Mouse (Mus musculus) NIH3T3 (cell line): ENCODE measurements around the gene Hist1h4m.
"Not testable (repeated sequence)": the region's sequence is repeated elsewhere in the genome, so short reads cannot be mapped to it uniquely, and the experiment has no call there.

Experiments
- DNase-seq: peaks from one replicate; pipeline ENCODE4 v3.0.0-alpha.2; 2012; ENCODE audit warnings: low read depth

Gene Hist1h4m

DNA sequence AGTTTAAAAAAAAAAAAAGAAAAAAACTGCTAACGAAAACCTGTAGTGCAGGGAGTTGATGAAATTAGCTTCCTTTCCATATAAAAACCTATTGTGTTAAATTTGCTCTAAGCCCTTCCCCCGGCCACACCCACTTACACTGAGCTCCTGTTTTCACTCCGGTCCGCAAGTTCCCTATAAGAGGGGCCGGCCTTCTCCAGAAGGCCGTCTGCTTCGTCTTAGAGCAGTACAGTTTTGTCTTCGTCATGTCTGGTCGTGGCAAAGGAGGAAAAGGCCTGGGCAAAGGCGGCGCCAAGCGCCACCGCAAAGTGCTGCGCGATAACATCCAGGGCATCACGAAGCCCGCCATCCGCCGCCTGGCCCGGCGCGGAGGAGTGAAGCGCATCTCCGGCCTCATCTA is at the start of gene Hist1h4m:
Gene Hist1h4m, plus strand, starts transcription at position 208 of the 400 bp plus-strand sequence.
- not testable (repeated sequence) for DNase-seq

DNA sequence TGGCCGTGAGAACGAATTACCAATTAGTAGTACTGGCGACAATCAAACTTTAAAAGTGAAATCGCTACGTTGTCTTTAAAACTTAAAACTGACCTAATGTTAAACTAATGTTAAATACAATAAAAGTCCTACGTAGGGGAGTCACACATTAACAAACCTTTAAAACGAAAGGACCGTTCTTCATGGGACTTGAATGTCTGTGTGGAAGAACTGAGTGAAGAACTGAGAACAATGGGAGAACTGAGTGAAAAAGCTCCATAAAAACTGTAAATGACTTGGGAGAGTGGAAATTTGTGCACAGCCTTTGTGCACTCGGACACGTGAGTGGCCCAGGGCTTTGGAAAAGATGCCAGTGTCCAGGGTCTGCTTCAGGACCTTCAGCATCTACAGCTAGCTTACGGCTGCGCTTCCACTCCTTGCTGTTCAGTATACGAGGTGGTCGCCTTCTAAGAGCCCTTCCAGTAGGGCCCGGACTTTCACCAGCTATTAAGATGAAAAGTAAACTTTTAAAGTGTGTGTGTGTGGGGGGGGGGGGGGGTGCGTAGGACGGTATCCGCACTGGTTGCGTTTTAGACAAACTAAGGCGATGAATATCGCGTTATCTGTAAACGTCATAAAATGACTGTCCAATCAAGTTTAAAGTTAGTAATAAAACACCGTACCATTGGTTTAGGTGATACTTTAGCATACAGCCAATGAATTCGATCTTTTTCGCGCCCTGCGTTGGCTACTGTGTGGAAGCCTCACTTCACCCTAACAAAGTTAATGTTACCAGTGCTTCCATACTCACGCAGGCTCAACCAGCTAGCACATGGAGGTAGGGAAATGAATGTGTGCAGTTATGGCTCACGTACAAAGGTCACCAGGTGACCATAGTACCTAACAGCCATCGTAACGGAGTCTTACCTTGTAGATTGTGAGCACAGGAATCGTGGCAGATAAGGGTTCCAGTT is 32.5 kb upstream of the Hist1h4m start:
- peak; percentile 89 for DNase-seq

DNA sequence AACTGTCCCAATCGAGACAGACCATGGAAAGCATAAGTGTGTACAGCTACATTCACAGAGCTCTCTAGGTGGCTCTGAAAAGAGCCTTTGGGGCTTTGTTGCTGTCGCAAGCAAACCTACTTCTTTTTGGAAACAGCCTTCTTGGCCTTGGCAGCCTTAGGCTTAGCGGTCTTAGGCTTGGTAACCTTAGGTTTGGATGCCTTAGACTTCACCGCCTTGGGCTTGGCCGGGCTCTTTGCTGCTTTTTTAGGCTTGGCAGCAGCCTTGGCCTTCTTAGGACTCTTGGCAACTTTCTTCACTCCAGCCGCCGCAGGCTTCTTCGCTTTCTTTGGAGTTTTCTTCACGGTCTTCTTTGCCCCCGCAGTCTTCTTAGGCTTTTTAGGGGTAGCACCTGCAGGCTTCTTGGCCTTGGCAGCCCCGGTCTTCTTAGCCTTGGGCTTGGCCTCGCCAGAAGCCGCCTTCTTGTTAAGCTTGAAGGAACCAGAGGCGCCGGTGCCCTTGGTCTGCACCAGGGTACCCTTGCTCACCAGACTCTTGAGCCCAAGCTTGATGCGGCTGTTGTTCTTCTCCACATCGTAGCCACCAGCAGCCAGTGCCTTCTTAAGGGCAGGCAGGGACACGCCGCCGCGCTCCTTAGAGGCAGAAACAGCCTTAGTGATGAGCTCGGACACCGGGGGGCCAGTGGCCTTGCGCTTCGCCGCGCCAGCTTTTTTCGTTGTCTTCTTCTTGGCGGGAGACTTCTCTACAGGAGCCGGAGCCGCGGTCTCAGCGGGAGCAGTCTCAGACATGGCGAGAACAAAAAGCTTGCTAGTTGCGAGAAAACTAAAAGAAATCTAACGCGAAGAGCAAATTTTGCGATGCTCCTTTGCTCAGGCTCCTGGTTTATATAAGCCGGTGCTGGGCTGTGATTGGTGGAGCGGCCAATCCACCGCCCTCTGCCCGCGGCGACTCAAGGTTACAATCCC is 31.5 kb upstream of the Hist1h4m start, which contains the start of gene Hist1h1b:
Gene Hist1h1b, minus strand, starts transcription at position 859 of the 965 bp plus-strand sequence.
- DNase-seq, result peak; percentile 80

DNA sequence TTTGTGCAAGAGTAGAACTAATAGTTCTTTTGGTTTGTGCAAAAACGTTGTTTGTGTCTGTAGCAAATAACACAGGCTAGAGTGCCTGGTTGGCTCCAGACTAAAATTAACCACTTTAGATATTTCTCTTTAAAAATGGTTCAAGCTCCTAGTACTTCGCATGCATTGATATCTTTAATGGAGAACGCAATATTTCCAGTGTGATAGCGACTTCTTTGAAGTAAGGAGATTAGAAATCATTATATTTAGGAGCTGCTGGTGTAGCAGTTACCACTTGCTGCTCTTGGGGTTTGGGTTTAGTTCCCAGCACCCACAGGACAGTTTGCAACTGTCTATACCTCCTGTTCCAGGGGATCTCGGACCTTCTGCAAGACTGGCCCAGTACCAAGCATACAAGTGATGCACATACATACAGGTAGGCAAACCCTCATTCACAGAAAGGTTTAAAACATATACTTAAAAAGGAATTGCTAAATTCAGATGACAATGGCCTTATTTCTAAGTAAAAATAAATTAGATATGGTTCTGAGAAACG is 30.5 kb upstream of the Hist1h4m start:
- DNase-seq, result no peak

DNA sequence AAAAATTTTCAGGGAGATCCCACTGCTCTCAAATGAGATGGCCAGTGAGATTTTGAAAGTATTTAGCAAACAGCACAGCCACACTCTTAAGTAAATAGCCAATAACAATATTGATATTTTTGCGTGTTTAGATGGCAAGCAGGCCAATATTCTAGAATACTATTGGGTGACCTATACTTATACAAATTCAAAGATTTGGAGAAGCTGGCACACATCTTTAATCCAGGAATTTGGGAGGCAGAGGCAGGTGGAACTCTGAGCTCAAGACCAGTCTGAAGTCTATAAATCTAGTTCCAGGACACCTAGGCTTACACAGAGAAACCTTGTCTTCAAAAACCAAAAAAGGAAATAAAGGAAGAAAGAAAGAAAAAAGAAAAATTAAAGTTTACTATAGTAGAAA is 29.9 kb upstream of the Hist1h4m start:
- no peak for DNase-seq

DNA sequence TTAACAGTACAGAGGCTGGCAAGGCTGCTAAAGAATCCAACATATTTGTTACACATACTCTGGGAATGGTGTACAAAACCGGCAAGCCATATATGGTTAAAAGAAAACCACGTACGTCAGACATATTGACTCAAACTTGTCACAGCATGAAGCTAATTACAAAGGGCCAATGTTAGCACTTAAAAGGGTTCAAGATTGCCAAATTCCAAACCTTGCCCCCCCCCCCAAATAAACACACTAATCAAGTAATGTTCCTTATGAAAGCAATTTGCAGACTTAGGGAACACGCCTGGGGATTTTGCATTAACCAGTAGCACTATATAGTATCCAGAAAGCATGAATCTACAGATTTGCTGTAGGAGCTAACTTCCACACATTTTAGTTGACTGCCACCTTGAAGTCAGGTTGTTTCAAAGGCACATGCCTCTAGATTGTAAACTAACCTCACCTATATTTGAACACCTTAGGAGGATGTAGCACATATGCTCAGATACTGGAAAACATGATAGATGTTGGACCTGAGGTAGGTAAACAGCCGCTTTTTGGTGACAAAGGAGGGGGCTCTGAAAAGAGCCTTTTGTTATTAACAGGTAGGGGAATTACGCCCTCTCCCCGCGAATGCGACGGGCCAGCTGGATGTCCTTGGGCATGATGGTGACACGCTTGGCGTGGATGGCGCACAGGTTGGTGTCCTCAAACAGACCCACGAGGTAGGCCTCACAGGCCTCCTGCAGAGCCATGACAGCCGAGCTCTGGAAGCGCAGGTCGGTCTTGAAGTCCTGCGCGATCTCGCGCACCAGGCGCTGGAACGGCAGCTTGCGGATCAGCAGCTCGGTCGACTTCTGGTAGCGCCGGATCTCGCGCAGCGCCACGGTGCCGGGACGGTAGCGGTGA is 28.9 kb upstream of the Hist1h4m start:
- DNase-seq, result peak; percentile 57

DNA sequence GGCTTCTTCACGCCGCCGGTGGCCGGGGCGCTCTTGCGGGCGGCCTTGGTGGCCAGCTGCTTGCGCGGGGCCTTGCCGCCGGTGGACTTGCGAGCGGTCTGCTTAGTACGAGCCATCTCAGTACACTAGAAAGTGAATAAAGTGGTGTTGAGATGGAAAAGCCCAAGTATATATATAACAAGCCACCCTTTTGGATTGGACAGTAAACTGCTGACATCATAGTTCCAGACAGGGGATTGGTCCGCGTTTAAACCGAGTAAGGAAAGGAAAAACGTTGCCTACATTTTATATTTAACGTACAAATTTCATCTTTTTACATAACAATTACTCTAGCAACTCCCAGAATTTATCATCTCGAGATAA is 28.3 kb upstream of the Hist1h4m start, which contains the start of gene Hist1h3i:
Gene Hist1h3i, minus strand, starts transcription at position 116 of the 363 bp plus-strand sequence.
- DNase-seq, result peak; percentile 84

DNA sequence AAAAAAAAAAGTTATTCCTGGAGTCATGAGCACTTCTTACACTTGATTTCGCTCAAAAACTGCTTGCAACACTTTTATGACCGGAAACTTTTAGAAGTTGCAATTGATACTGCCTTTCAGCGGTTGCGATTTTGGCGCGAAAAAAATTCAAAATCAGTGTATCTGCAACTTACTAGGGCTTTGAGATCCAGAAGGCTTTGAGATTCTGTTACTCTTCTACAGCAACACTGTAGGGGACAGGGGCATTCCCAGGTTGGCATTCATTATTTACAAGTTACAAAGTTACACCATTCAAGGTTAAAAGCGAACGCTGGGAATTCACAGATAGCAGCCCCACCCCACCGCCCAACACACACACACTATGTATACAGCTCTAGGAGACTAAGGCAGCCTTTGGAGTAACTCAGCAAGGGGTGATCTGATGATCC is 27.8 kb upstream of the Hist1h4m start:
- DNase-seq, result peak; percentile 47

DNA sequence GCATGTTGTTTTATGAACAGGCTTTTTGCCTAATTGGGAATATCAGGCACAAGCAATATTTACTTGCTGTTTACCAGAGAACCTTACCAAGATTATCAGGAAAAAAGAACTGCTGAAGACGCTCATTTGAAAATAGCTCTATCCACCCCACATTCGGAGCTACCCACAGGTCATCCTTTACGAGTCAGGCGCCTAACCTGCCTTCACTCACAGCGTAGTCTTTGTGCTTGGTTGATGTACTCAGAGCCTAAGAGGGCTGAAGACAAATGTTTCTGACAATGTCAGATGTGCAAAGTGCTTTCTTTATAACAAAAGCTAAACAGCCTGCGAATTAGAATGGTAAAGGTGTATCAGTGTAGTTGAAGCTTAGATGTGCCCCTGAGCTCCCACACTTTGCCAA is 27.2 kb upstream of the Hist1h4m start:
- no peak for DNase-seq

DNA sequence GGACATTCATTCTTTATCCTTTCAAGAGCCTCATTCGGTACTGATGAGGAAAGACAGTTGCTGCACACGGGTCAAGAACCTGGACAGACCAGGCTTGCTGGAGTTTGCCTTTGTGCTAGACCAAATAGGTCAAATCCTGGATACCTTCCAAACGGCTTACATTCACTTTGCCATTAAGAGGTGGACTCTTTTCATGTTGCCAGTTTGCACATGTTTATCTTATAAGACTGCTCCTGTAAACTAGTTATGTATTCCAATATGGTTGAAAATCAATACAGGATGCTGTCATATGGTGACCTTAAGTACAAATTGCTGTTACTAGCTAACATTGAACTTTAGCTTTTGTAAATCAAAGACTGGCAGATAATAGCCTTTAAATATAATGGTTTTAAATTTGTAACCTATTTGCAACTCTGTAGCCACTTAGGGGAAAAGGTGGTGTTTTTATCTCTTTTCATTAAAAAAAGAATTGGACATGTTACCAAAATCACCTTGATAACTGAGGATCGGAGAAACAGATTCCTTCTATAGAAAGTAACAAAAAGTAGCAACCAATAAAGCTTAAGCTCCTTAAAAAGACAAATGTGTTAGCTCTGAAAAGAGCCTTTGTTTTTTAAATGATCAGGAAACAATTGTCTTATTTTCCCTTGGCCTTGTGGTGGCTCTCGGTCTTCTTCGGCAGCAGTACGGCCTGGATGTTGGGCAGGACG is 25.2 kb upstream of the Hist1h4m start:
- peak; percentile 56 for DNase-seq

DNA sequence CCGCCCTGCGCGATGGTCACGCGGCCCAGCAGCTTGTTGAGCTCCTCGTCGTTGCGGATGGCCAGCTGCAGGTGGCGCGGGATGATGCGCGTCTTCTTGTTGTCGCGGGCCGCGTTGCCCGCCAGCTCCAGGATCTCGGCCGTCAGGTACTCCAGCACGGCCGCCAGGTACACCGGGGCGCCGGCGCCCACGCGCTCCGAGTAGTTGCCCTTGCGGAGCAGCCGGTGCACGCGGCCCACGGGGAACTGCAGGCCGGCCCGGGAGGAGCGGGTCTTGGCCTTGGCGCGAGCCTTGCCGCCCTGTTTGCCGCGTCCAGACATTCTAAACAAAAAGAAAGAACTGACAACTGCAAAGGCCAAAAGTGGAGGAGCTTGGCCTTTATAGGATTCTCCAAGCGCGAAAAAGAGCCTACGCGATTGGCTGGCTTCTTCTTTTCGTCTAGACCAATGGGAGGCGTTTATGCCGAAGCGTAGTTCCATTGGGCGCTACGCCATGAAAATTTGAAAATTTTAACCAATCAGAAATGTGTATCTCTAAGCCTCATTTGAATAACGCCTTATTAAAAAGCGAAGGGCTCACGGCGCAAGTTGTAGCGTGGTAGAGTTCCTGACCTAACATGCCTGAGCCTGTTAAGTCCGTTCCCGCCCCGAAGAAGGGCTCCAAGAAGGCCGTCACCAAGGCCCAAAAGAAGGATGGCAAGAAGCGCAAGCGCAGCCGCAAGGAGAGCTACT is 24.5 kb upstream of the Hist1h4m start, which contains the start of the genes Hist1h2an and Hist1h2bp:
Gene Hist1h2an, minus strand, starts transcription at position 320 of the 731 bp plus-strand sequence.
Gene Hist1h2bp, plus strand, starts transcription at position 563 of the 731 bp plus-strand sequence.
- peak; percentile 97 for DNase-seq

DNA sequence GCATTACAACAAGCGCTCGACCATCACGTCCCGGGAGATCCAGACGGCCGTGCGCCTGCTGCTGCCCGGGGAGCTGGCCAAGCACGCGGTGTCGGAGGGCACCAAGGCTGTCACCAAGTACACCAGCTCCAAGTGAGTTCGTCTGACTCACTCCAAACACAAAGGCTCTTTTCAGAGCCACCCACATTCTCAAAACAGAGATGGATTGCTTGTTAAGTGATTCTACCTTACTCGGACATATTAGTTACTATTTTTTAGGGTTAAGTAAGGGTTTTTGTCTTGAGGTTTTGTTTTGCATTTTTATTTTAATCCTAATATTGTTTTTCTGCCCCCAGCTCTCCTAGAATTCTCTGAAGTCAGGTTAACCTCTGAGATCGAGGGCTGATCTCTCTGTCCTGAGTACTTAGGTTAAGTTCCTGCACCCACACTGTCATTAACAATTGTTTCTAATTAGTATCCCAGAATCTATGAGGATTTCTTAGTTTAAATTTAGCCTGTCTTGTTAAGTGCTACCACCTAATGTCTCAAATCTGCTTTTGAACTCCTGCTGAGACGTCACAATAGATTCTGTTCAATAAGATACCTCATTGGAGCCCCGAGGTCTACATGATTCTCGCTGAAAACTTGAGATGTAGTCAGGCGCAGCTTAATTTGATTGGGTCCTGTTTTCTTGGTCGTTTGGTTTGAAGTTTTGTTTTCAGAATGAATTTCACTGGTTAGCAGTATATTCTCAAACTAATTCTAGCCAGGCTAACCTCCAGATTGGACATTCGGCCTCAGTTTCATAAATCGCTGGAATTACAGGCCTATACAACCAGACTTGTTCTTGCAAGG is 23.6 kb upstream of the Hist1h4m start:
- DNase-seq, result no peak

DNA sequence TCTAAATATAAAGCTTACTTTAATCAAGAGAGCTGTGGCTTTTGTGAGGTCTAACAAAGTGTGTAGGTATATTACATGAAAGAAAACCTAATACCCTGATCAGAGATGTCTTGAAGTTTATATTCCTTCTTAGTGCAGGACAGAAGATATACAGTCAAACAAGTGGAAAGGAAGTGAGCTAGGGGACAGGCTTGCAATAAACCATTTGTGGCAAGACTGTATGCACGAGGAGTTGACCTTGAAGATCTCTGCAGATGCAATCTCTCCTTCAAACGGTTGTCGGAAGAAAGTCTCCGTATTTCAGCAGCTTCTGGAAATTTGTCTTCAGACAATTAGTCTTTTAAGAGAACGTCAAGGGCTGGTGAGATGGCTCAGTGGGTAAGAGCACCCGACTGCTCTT is 21.6 kb upstream of the Hist1h4m start:
- no peak for DNase-seq

DNA sequence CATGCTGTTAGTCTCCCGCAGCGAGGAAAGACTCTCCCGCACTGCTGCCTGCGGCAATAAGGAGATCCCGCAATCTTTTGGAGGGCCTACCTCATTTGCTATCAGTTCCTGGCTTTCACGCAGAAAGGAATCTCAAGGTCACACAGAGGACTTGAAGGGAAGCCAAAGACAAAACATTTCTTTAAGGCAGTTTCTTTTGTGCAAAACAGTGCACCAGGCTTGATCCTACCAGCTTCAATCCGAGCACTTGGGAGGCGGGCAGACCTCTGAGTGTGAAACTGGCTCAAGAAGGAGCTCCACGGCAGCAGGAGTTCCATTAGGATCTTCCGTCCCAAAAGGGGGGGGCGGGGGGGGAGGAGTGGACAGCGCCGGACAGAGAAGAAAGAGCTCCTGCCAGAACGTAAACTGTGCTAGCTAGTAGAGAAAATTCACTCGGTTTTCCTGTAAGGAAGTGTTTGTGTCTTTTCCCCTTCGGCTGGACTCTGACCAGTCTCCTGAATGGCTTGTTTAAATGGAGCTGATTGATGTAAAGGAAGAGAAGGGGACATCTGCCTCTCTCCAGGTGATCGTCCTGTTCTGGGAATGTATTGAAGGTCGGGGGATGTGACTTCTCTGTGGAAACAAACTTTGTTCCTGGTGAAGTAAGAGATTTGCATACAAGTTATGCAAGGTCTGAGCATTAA is 20.8 kb upstream of the Hist1h4m start:
- DNase-seq, result no peak

DNA sequence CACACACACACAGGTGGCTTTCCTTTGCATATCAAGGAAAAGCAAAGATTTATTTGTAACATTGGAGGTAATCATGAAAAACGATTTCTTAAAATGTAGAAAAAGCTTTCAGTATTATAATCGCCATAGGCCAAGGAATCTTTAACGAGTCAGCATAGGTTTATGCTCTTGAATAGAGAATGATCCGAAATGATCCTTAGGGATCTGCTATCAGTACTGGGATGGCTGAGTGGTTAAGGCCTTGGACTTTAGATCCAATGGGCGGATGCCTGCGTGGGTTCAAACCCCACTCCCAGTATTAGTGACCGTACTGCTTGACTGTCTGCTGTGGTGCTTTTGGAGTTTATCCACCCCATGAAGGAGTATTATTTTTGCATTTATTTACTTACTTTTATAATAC is 16.0 kb upstream of the Hist1h4m start:
- no peak for DNase-seq

DNA sequence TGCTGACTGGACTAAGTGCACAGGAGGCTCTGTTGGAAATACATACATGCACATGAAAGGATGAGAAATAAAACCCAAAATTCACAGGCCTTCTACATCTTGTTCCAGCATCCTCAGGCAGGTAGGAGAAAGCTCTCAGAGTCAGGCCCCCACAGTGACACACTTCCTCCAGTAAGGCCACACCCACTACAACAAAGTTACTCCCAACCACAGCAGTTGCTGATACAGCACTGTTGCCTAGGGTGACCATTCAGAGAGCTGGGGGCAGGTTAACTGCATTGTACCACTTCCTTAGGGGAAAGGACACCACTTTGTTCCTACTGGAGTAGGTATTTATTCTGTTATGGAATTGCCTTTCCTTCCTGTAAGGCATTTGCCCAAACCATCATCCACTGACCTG is 14.4 kb upstream of the Hist1h4m start:
- not testable (repeated sequence) for DNase-seq

DNA sequence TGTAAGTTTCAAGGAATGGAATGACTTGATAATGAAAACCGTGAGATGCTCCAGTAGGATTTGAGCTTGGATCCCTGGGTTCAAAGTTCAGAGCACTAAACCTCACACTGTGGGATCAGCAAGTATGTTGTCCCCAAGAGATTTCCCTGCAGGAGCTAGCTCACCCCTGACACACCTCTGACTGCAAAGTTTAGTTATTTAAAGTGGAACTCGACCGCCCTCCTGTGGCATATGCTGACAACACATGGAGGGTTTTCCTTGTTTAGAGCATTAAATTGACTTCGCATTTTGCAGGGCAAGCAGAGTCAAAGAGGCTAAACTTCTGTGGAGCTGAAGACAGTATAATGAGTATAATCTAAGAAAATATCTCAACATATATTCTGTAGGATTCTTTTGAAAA is 8.5 kb upstream of the Hist1h4m start:
- not testable (repeated sequence) for DNase-seq

DNA sequence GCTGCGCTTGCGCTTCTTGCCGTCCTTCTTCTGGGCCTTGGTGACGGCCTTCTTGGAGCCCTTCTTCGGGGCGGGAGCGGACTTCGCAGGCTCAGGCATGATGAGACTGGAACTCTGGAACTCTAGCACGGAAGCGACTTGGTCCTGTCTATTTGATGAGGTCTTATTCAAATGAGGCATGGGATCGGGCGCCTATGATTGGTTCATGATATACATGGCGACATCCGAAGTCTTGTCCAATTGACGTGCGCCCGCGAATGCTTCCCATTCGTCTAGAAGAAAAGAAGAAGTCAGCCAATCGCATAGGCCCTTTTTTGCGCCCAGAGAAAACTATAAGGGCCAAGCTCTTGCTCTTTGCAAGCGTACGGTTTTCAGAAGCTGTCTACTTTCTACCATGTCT is 1.5 kb upstream of the Hist1h4m start, which contains the start of the genes Hist1h2bq and Hist1h2ao:
Gene Hist1h2bq, minus strand, starts transcription at position 125 of the 400 bp plus-strand sequence.
Gene Hist1h2ao, plus strand, starts transcription at position 393 of the 400 bp plus-strand sequence.
- not testable (repeated sequence) for DNase-seq
